Mouse (Mus musculus): ENCODE measurements at regions not wholly inside any gene's neighbourhood (a gene's known extent, or its start where the extent isn't known, plus 50 kb on each side); places are given as distances from the start of the nearest gene placed in this dataset.

- TF ChIP-seq CTCF (IDR thresholded peaks at IDR 0.05) (no peak), EP300 (IDR thresholded peaks at IDR 0.05; ENCODE audit: insufficient read depth, low read depth, low read length) (no peak), POLR2A (IDR thresholded peaks at IDR 0.05; ENCODE audit: insufficient read depth, low read depth, low read length) (no peak)
Measured at GRCm38 (mm10) chr5:41347416-41347815, 360.5 kb downstream of the Rab28 start.

Measured in heart, adult 2 months (tissue).